Mouse (Mus musculus): Measurements from ENCODE around the gene Cobll1. TPM values are rescaled to one million over a fixed set of nuclear protein-coding genes. Genes with fewer than 3 reads are reported as not detected.

Cobll1 gene
- total RNA-seq, 1 experiment = 2.2 TPM

- in situ Hi-C loops (cut with MboI; ENCODE audit: low sequenced_read_pairs in 2 of 2, unreplicated experiment in 2 of 2) = no loop called here
These were observed 121.3 kb downstream of the Cobll1 start for GRCm38 (mm10) chr2:65117859-65118258.

DNA sequence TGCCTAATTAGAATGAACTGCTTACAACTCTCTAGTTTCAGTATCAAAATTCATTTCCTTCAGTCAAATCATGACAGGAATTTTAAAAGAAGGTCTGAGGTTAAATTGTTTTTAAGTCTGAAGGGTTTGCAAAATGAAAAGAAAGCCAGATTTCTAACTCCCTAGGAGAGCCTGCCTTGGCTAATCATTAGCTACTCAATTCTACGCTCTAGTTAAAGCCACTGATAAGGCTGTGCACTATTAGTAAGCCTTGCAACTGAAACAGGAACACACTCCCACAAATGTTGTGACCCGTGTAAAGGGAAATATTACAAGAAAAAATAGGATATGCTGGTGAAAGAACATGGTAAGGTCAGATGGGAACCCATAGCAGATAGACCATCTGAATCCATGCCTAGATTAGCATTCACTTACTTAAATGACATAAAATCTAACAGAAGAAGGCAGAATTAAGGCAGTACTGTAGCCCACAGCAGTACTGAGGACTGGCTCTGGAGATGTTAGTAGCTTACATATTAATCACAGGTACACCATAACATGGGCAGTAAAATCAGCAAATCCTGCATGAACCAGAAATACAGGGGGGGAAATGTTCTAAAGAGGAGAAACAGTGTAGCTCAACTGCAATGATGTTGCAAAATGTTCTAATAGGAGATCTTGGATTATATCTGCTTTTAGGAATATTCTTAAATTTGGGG lies 122.6 kb downstream of the Cobll1 start:
- no peak for TF ChIP-seq ZNF384 (IDR thresholded peaks at IDR 0.05; ENCODE audit: low read depth, low read length)
- no peak for TF ChIP-seq ZC3H11A (IDR thresholded peaks at IDR 0.05; ENCODE audit: borderline replicate concordance, low read depth, low read length)
- TF ChIP-seq HCFC1 (IDR thresholded peaks at IDR 0.05; ENCODE audit: borderline replicate concordance, insufficient read depth, low read length) = no peak
- TF ChIP-seq MAFK (IDR thresholded peaks at IDR 0.05; ENCODE audit: insufficient read depth, low read depth, low read length) = no peak
- TF ChIP-seq CHD2 (IDR thresholded peaks at IDR 0.05; ENCODE audit: low read depth, low read length) = no peak
- in situ Hi-C loops (cut with MboI; ENCODE audit: low sequenced_read_pairs in 2 of 2, unreplicated experiment in 2 of 2) = no loop called here
- Histone ChIP-seq H3K9ac (ENCODE audit: insufficient read depth, low read depth, low read length, poor library complexity, severe bottlenecking) (no peak overlapping the region), H3K4me3 (ENCODE audit: insufficient read depth in 1 of 2, low read depth in 1 of 2, low read length in 2 of 2, poor library complexity in 1 of 2, severe bottlenecking in 1 of 2) (no peak overlapping the region), H3K27ac (ENCODE audit: insufficient read depth, low read depth, low read length, poor library complexity, severe bottlenecking) (no peak overlapping the region), H3K36me3 (ENCODE audit: control insufficient read depth, insufficient read depth, low read length, poor library complexity, severe bottlenecking) (no peaks in the 10 kb centered on the region), H3K4me1 (ENCODE audit: control insufficient read depth in 2 of 2, insufficient read depth in 2 of 2, low read length in 2 of 2, poor library complexity in 1 of 2) (no peaks in the 10 kb centered on the region), H3K9me3 (ENCODE audit: control insufficient read depth, insufficient read depth, low read depth, low read length) (no peaks in the 10 kb centered on the region)
- no peak for DNase-seq (ENCODE audit: low read depth, low spot score)

More at GRCm38 (mm10) chr2:65117859-65118258, 121.3 kb downstream of the Cobll1 start:
- no peak for DNase-seq (ENCODE audit: low read depth, low spot score)
- H3K36me3 ChIP-seq (ENCODE audit: control insufficient read depth, insufficient read depth, low read length, poor library complexity, severe bottlenecking) = no peaks in the 10 kb centered on the region
- no peaks in the 10 kb centered on the region for H3K4me1 ChIP-seq (ENCODE audit: control insufficient read depth in 2 of 2, insufficient read depth in 2 of 2, low read length in 2 of 2, poor library complexity in 1 of 2)
- H3K4me3 ChIP-seq (ENCODE audit: insufficient read depth in 1 of 2, low read depth in 1 of 2, low read length in 2 of 2, poor library complexity in 1 of 2, severe bottlenecking in 1 of 2) = no peak overlapping the region
- no peak overlapping the region for H3K27ac ChIP-seq (ENCODE audit: insufficient read depth, low read depth, low read length, poor library complexity, severe bottlenecking)
- H3K9ac ChIP-seq (ENCODE audit: insufficient read depth, low read depth, low read length, poor library complexity, severe bottlenecking) = no peak overlapping the region
- TF ChIP-seq ZC3H11A (IDR thresholded peaks at IDR 0.05; ENCODE audit: borderline replicate concordance, low read depth, low read length) (no peak), MAFK (IDR thresholded peaks at IDR 0.05; ENCODE audit: insufficient read depth, low read depth, low read length) (no peak), ZNF384 (IDR thresholded peaks at IDR 0.05; ENCODE audit: low read depth, low read length) (no peak), HCFC1 (IDR thresholded peaks at IDR 0.05; ENCODE audit: borderline replicate concordance, insufficient read depth, low read length) (no peak), CHD2 (IDR thresholded peaks at IDR 0.05; ENCODE audit: low read depth, low read length) (no peak)
- no peaks in the 10 kb centered on the region for H3K9me3 ChIP-seq (ENCODE audit: control insufficient read depth, insufficient read depth, low read depth, low read length)

DNA sequence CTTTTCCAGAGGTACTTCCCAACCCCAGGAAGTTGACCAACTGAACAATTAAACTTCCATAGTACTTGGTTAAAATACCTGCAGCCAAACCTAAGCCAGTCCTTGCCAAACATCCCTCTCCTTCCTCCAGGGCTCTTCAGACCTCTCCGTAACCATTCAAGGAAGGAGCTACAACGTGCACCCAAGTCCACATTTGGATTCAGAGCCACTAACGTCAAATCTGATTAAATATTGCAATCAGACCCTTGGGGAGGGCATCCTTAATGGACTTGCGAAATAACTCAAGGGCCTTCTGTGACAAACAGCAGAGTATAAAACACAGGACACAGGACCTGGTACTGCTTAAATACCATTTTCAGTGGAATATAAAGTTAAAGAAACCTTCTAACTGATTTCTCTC lies 126.0 kb downstream of the Cobll1 start:
- H3K9me3 ChIP-seq (ENCODE audit: control insufficient read depth, insufficient read depth, low read depth, low read length) = no peaks in the 10 kb centered on the region
- H3K4me1 ChIP-seq (ENCODE audit: control insufficient read depth in 2 of 2, insufficient read depth in 2 of 2, low read length in 2 of 2, poor library complexity in 1 of 2) = no peaks in the 10 kb centered on the region
- no peak overlapping the region for H3K9ac ChIP-seq (ENCODE audit: insufficient read depth, low read depth, low read length, poor library complexity, severe bottlenecking)
- H3K36me3 ChIP-seq (ENCODE audit: control insufficient read depth, insufficient read depth, low read length, poor library complexity, severe bottlenecking) = no peaks in the 10 kb centered on the region
- DNase-seq (ENCODE audit: low read depth, low spot score) = no peak
- in situ Hi-C loops (cut with MboI; ENCODE audit: low sequenced_read_pairs in 2 of 2, unreplicated experiment in 2 of 2) = no loop called here
- no peak overlapping the region for H3K4me3 ChIP-seq (ENCODE audit: insufficient read depth in 1 of 2, low read depth in 1 of 2, low read length in 2 of 2, poor library complexity in 1 of 2, severe bottlenecking in 1 of 2)
- TF ChIP-seq HCFC1 (IDR thresholded peaks at IDR 0.05; ENCODE audit: borderline replicate concordance, insufficient read depth, low read length) (no peak), CHD2 (IDR thresholded peaks at IDR 0.05; ENCODE audit: low read depth, low read length) (no peak), MAFK (IDR thresholded peaks at IDR 0.05; ENCODE audit: insufficient read depth, low read depth, low read length) (no peak), ZNF384 (IDR thresholded peaks at IDR 0.05; ENCODE audit: low read depth, low read length) (no peak), ZC3H11A (IDR thresholded peaks at IDR 0.05; ENCODE audit: borderline replicate concordance, low read depth, low read length) (no peak)
- H3K27ac ChIP-seq (ENCODE audit: insufficient read depth, low read depth, low read length, poor library complexity, severe bottlenecking) = no peak overlapping the region

DNA sequence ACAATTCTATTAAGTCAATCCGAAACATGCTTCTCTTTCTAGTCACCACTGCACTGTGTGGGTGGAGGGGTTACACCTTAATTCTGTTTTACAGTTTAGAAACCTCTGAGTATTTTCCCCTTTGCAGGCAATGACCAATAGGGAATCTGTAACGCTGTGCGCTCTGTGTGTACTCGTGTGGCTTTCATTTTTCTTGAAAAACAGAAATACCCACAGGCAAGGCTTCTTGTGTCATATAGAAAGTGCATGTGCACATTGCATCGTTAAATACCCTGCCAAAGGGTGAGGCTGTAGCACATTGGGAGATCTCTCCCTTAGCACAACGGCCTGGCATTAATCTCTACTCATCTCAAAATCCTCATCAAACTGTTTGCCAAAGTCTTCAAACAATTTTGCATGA lies 134.6 kb downstream of the Cobll1 start:
- Histone ChIP-seq H3K27ac (ENCODE audit: insufficient read depth, low read depth, low read length, poor library complexity, severe bottlenecking) (no peak overlapping the region), H3K4me3 (ENCODE audit: insufficient read depth in 1 of 2, low read depth in 1 of 2, low read length in 2 of 2, poor library complexity in 1 of 2, severe bottlenecking in 1 of 2) (no peak overlapping the region), H3K36me3 (ENCODE audit: control insufficient read depth, insufficient read depth, low read length, poor library complexity, severe bottlenecking) (no peaks in the 10 kb centered on the region), H3K9me3 (ENCODE audit: control insufficient read depth, insufficient read depth, low read depth, low read length) (no peaks in the 10 kb centered on the region), H3K9ac (ENCODE audit: insufficient read depth, low read depth, low read length, poor library complexity, severe bottlenecking) (no peak overlapping the region), H3K4me1 (ENCODE audit: control insufficient read depth in 2 of 2, insufficient read depth in 2 of 2, low read length in 2 of 2, poor library complexity in 1 of 2) (no peaks in the 10 kb centered on the region)
- no peak for DNase-seq (ENCODE audit: low read depth, low spot score)
- TF ChIP-seq CHD2 (IDR thresholded peaks at IDR 0.05; ENCODE audit: low read depth, low read length) (no peak), ZC3H11A (IDR thresholded peaks at IDR 0.05; ENCODE audit: borderline replicate concordance, low read depth, low read length) (no peak), HCFC1 (IDR thresholded peaks at IDR 0.05; ENCODE audit: borderline replicate concordance, insufficient read depth, low read length) (no peak), ZNF384 (IDR thresholded peaks at IDR 0.05; ENCODE audit: low read depth, low read length) (no peak), MAFK (IDR thresholded peaks at IDR 0.05; ENCODE audit: insufficient read depth, low read depth, low read length) (no peak)
- in situ Hi-C loops (cut with MboI; ENCODE audit: low sequenced_read_pairs in 2 of 2, unreplicated experiment in 2 of 2) = no loop called here

All from ES-E14 (cell line).